Mouse (Mus musculus): ENCODE data around the gene Tbc1d22a.

The Tbc1d22a gene

DNA sequence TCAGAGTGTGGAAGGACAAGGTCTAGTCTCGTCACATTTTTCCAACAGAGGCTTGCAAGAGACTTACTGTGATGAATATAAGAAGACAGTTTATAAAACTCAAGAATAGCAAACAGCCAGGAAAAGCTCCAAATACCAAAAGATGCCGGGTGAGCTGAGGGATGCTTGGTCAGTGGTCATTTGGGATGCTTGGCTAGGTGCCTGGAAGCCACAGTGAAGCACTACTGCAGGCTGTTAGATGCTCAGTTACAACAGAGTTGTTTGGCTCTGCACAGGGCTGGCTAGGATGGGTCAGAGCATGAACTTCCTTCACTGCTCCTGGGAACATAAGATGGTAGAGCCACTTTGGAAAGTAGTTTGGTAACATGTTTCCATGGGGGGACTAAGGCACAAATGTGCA is 230.0 kb downstream of the Tbc1d22a start:
- no peak for DNase-seq (ENCODE audit: low spot score in 2 of 2)

GRCm38 (mm10) chr15:86446064-86446463 is 231.8 kb downstream of the Tbc1d22a start:
- DNase-seq (ENCODE audit: low spot score in 2 of 2), result no peak

- DNase-seq (ENCODE audit: low spot score in 2 of 2), result no peak
Observed at GRCm38 (mm10) chr15:86447251-86447650, 233.0 kb downstream of the Tbc1d22a start.

DNA sequence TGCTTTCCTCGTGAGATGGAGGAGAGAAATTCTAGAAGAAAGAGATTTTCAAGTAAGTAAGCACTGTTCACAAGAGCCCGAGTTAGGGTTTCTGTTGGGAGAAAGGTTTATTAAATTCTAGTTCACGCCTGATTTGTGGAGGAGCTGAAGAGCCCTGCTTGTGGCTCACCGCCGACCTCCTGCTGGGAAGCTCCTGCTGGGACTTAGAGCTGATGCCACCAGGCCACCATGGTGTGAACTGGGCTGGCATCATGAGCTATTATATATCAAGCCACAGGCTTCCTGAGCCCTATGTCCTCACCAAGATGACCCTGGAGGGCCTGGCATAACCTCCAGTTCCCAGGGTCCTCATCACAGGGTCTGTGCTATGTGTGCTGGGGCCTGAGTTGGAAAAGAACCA is 235.0 kb downstream of the Tbc1d22a start:
- DNase-seq (ENCODE audit: low spot score in 2 of 2), result no peak

DNA sequence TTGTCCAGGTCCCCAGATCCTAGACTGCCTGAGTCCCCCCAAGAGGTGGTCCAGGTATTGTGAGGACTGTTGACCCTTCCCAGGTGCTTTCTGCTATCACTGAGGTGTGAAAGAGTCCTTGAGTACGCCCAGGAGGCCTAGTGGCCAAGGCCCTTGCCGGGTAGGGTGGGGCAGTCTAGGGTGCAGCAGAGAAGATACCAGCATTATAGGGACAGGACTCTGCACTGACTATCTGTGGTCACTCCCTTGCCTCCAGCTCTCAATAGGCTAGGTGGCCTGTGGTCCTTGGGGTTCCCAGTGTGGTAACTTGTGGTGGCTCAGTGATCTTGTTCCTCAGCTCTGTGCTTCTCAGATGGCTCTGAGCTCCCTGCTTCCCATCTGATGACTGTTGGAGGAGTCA is 235.5 kb downstream of the Tbc1d22a start:
- no peak for DNase-seq (ENCODE audit: low spot score in 2 of 2)

DNA sequence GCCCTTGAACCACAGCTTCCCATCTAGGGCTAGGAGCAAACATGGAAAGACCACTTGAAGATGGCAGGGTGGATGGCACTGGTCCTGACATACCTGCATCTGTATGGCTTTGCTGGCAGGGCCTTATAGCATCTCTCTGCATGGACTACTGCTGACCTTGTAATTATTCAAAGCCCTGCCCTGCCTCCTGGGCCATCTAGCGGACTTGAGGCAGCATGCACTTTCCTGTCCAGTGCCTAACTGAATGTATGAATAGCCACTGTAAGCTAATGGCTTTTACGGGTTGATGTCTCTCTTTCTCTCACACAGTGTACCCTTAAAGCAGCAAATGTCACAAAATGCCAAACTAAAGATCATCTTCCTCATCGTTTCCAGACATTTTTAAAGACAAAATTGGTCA is 245.2 kb downstream of the Tbc1d22a start:
- no peak for DNase-seq (ENCODE audit: low spot score in 2 of 2)

GRCm38 (mm10) chr15:86462636-86463035 is 248.4 kb downstream of the Tbc1d22a start:
- no peak for DNase-seq (ENCODE audit: low spot score in 2 of 2)

DNA sequence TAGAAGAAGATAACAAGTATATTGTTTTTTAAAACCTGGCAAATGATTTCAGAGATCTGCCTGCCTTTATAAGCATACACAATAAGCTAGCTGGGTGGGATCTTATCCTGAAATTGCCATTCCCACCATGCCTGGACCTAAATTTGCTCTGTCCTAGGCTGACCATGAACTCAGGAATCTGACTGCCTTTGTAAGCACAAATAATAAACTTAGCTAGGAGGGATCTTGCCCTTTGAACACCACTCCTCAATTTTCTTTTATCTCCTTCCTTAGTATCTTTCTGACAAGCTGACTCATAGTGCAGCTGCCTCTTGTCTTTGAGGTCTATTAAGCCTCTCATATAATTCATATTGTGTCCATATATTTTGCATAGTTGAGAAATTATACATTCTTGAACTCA is 253.8 kb downstream of the Tbc1d22a start:
- DNase-seq (ENCODE audit: low spot score in 2 of 2), result no peak

DNA sequence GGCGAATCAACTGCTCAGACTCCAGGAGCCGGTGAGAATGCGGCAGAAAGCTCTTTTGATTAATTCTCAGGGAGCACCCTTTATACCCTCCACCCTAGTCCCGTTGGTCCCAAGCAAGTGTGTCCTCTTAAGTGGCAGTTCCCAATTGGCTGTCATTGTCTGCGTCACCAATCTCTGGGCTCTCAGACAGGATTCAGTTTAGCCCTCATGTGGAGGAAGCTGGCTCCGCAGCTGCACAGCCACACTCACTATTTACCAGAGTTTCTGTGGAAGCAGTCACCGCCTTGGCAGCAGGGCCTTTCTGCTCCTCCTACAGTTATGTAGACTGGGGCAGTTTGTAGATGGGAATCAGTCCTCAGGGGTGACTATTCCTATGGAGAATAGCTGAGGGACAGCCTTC is 256.9 kb downstream of the Tbc1d22a start:
- DNase-seq (ENCODE audit: low spot score in 2 of 2), result peak; percentile 15 to 38

DNA sequence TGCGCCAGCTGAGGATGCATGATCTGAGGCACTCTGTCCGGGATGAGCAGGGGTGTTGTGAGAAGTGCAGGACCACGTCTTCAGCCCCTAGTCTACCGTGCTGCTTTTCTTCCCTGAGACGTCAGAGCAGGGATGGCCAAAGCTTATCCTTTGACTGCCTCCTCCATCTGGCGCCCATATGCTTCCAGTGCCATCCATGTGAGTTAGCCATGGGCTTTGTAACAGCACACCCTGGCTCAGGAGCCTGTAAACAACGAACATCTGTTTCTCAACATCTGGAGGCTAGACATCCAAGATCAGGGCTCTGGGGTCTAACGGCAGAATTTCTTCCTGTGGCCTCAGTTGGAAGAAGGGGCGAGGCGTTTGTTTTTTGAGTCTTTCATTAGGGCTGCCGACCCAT is 259.2 kb downstream of the Tbc1d22a start:
- DNase-seq (ENCODE audit: low spot score in 2 of 2), result no peak

DNA sequence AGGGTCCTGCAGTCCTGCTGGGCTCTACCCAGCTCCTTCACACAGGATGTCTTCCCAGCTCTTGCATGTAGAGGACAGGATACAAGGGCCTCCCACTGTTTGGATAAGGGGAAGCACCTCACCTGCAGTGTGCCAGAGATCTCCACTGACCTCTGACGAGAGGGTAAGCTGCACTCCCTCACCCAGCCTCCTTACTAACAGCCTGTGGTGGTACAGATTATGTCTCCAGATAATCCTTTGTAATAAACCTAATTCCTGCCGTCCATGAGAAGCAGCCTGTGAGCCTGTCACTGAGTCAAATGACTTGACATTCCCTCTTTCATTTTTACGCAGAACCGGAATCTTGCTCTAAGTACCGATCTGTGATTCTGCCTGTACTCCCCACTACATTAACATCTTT is 260.7 kb downstream of the Tbc1d22a start:
- no peak for DNase-seq (ENCODE audit: low spot score in 2 of 2)

- peak; percentile 34 to 41 for DNase-seq (ENCODE audit: low spot score in 2 of 2)
Observed at GRCm38 (mm10) chr15:86476483-86476882, 262.2 kb downstream of the Tbc1d22a start.

DNA sequence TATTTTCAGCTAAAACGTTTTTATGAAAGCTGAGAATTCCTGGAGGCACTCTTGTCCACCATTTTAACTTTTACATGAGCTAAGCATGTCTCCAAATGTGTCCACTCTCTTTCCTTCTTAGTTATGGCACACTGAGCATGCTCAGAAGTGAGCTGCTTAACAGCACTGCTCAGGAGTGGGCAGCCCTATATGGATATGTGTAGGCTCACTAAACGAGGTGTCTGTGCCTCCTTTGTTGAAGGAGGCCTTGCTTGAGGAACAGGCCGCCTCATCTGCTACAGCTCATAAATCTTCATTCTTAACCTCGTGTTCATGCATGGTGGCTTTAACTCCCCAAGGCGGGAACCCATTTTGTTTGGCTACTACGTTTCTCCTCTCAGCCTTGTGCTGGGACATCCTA is 262.8 kb downstream of the Tbc1d22a start:
- DNase-seq (ENCODE audit: low spot score in 2 of 2), result no peak

DNA sequence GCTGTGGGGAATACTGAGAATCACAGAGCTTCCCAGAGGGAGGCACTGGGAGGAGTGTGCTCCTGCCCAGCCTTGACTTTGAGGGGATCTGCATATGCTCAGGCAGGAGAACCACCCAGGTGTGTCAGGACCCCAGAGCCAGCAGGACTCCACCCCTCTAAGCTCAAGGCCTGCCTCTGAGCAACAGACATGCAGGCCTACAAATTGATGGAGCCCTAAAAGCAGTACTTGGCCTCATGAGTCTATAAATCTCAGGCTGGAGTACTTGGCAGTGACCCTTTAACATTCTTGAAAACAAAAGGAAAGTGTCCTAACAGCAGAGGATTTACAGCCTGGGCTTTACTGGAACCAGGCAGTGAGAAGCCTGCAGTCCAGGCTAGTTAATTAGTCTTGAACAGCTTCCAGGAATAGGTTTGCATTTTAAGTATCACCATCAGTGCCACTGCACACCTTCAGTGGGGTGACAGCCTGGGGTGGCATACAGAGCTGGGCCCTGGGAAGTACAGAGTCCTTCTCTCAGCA is 263.3 kb downstream of the Tbc1d22a start:
- no peak for DNase-seq (ENCODE audit: low spot score in 2 of 2)

DNA sequence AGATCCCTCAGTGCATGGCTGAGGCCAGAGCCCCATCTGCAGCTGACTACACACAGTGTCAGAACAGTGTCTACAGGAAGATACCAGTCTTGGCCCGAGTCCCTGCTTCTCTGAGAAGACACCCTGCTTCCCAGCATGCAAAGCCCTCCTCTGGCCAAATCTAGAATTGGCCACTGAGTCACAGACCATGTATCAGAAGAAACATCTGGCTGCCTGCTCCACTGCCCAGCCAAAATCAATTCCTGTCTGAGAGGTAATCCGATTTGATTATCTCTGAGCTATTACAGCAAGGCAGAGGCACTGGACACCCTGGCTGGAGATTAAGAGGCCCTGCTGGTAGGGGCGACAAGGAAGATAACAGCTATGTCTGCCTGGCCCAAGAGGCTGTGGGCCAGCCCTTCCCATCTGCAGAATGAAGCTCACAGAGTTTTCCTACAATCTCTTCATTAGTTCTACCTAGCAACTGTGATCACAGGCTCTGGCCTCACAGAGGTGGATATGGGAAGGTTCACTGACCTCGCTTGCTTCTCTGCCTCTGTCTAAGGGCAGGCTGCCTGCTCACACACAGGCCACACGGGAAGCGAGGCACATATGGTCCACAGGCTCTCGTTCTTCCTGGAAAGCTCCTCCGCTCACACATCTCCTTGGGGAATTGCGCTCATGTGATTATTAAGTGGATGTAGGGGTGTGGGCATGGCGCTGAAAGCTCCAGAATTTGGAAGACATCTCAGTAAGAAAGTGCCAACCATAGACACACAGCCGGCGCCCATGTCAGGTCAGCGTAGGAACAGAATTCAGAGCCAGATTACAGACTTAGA is 264.6 kb downstream of the Tbc1d22a start:
- no peak for DNase-seq (ENCODE audit: low spot score in 2 of 2)

DNA sequence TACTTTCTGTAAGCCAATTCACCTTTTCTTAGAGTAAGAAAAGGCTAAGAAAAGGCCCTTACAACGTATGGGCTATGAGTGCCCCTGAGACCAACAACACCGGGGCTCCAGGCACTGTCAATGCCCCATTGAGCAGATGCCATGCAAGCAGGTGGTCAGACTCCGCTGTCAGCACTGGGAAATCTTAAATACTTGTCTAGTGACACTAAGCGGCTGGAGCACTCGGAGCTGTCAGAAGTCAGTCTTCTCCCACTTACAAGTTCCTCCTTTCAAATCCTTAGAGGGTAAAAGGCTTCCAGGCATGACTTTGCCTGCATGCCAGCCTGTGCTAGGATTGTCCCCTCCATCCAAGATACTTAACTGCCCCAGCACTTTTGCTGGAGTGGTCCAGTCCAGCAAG is 268.1 kb downstream of the Tbc1d22a start:
- DNase-seq (ENCODE audit: low spot score in 2 of 2), result no peak

DNA sequence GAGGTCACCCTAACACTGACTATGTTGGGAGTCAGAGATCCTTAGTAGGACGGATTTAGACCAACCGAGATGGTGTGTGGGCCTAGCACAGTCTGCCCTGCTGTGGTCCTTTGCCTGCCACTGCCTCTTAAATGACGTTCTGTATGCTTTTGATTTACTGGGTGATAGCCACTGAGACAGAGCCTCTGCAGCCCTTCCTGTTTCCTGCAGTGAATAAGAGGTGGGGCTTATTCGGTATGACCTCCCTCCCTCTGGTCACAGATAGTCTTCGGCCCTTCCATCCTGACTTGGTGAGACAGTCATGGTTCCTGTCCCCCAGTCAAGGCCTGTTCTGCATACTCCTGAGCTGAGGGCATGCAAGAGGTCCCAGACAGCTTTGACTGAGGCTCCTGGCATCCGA is 271.6 kb downstream of the Tbc1d22a start:
- DNase-seq (ENCODE audit: low spot score in 2 of 2), result no peak

DNA sequence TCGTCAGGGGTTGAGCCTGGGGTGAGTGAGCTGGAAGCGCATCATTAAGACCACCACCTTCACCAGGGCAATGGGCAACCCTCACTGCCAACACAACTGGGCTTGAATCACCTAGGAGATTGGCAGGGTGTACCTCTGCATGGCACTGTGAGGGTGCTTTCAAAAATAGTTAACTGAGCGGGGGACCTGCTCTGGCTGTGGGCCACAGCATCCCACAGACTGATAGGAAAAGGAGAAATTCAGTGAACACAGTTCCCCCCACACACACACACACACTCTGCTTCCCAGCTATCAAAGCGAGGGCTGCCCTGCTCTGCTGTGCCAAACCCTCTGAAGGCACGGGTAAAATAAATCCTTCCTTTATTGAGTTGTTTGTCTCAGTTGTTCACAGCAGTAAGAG is 273.1 kb downstream of the Tbc1d22a start:
- DNase-seq (ENCODE audit: low spot score in 2 of 2), result peak; percentile 44 to 67

DNA sequence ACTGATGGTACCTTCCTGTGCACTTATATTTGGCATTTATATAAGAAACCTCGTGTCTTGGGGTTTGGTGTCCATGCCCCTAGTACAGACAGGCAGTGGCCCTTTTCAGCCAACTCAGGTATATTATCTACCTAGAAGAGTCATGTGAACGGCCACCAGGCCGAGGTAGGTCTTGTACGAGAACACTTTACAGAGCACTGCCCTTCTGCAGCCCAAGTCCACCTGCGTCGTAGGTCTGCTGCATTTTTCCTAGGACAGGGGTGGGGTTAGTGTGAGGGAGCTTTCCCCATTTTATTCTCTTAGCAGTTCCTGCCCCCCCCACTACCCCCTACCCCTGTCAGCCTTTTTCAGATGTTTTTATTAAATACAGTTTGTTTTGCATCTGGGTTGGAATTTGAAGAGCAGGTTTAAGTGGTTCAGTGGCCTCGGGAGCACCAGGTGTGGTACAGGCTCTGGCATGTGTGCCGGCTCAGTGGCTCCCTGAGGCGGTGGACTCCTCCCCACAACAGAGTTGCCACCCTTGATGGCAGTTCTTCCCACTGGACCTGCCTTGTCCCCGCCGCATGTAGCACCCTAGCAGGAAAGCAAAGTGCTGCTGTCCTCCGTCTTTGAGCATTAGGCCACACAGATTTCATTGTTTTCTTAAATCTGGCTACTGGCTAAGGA is 277.3 kb downstream of the Tbc1d22a start:
- no peak for DNase-seq (ENCODE audit: low spot score in 2 of 2)

- DNase-seq (ENCODE audit: low spot score in 2 of 2), result no peak
Observed at GRCm38 (mm10) chr15:86492636-86493035, 278.4 kb downstream of the Tbc1d22a start.

DNA sequence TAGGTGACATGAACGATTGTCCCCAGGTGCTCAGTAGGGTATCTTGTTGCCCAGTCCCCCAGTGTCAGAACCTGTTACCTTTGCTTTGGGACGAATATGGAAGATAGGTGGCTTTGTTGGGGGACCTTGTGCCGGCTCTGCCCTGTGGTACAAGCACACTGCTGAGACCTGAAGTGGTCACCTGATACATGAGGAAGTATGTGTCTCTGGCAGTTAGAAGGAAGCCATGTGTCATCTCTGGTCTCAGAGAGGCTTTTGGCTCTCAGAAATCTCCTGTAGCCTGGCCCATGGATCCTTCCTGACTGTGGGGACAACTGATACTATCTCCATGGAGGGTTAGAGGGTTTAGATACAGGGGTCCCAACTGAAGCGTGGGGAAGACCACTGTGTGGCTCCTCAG is 281.9 kb downstream of the Tbc1d22a start:
- no peak for DNase-seq (ENCODE audit: low spot score in 2 of 2)

GRCm38 (mm10) chr15:86496646-86497045 is 282.4 kb downstream of the Tbc1d22a start:
- no peak for DNase-seq (ENCODE audit: low spot score in 2 of 2)

GRCm38 (mm10) chr15:86500536-86500935 is 286.3 kb downstream of the Tbc1d22a start:
- DNase-seq (ENCODE audit: low spot score in 2 of 2), result no peak
